Mouse (Mus musculus): ENCODE measurements around the gene Acacb. TPM values are rescaled to one million over a fixed set of nuclear protein-coding genes. Genes with fewer than 3 reads are reported as not detected.
A peak's percentile ranks its signal among the peaks of the same experiment; 100 is the strongest.

Acacb gene
- polyA plus RNA-seq, 1 experiment from 2014 or later: 12.0 TPM

DNA sequence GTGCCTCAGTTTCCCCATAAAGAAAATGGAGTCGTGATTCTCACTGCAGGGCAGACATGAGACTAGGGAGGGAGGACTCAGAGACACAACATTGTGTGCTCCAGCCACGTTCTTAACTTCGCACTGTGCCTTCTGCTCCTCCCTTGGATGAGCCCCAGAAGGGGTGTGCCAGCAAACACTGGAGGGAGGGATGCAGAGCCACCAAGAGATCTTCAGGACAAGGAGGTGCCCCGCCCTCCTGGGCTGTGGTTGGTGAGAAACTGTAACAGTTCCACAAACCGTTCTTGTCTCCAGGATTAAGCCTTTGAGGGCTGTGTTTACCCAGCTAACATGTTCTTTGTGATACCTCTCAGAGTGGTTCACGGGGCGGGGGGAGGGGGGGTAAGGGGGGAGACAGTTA, 122.3 kb downstream of the Acacb start:
- Histone ChIP-seq H3K27me3 (ENCODE audit: control insufficient read depth, insufficient read depth, low read length) (peaks cover 43% of the 10 kb centered on the region), H3K27ac (ENCODE audit: low read length) (no peak overlapping the region), H3K4me3 (ENCODE audit: low read length) (no peak overlapping the region), H3K9me3 (replicated peaks; ENCODE audit: control insufficient read depth, low read length) (no peaks in the 10 kb centered on the region), H3K4me1 (ENCODE audit: control insufficient read depth, insufficient read depth, low read length) (no peaks in the 10 kb centered on the region), H3K9ac (ENCODE audit: low read length) (no peak overlapping the region), H3K4me2 (ENCODE audit: low read depth, low read length) (no peak overlapping the region), H3K36me3 (ENCODE audit: control insufficient read depth, insufficient read depth) (no peaks in the 10 kb centered on the region)
- WGBS: 37% methylated on average over 7 of the region's 7 CpGs
- ATAC-seq (replicated peaks; ENCODE audit: extremely low read depth, insufficient read depth, low FRiP score): no peak

DNA sequence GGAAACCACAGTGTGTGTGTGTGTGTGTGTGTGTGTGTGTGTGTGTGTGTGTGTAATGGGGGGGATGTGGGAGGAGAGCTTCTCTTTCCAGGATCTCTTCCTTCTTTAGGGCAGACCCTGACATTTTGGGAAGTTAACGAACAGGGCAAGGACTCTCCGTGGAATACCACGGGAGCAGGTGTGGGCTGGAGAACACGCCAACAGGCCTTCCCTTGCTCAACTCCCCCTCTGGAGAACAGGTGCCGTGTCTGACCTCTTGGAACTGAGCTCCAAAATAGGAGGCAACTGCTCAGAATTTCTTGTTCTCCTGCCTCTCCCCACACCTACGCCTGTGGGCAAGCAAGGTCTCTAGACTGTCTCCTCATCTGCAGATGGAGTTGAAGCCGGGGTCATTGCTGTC, 123.2 kb downstream of the Acacb start:
- 52% methylated on average over 7 of the region's 7 CpGs for WGBS
- Histone ChIP-seq H3K27ac (ENCODE audit: low read length) (no peak overlapping the region), H3K36me3 (ENCODE audit: control insufficient read depth, insufficient read depth) (no peaks in the 10 kb centered on the region), H3K9me3 (replicated peaks; ENCODE audit: control insufficient read depth, low read length) (no peaks in the 10 kb centered on the region), H3K4me3 (ENCODE audit: low read length) (no peak overlapping the region), H3K4me1 (ENCODE audit: control insufficient read depth, insufficient read depth, low read length) (no peaks in the 10 kb centered on the region), H3K9ac (ENCODE audit: low read length) (no peak overlapping the region), H3K27me3 (ENCODE audit: control insufficient read depth, insufficient read depth, low read length) (peaks cover 51% of the 10 kb centered on the region), H3K4me2 (ENCODE audit: low read depth, low read length) (no peak overlapping the region)
- no peak for ATAC-seq (replicated peaks; ENCODE audit: extremely low read depth, insufficient read depth, low FRiP score)

DNA sequence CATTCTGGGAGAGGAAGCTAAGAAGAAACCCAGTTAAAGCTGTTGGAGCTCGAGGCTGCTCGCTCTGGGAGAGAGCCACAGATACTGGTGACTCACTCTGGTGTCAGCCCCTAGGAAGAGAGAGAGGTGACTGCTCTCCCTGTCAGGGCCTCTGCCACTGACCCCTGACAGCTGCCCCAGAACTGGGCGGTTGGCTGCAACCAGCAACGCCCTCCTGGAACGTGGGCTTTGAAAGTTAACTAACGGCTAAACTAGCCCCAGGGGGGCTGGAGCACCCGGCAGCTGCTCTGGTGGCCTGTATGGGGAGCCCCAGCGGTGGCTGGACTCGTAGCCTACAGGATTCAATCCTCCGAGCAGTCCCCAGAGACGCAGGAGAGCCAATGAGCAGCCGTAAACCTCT, 123.6 kb downstream of the Acacb start:
- ATAC-seq (replicated peaks; ENCODE audit: extremely low read depth, insufficient read depth, low FRiP score): no peak
- Histone ChIP-seq H3K27ac (ENCODE audit: low read length) (no peak overlapping the region), H3K27me3 (ENCODE audit: control insufficient read depth, insufficient read depth, low read length) (peaks cover 56% of the 10 kb centered on the region), H3K4me3 (ENCODE audit: low read length) (no peak overlapping the region), H3K9ac (ENCODE audit: low read length) (no peak overlapping the region), H3K9me3 (replicated peaks; ENCODE audit: control insufficient read depth, low read length) (no peaks in the 10 kb centered on the region), H3K4me1 (ENCODE audit: control insufficient read depth, insufficient read depth, low read length) (no peaks in the 10 kb centered on the region), H3K36me3 (ENCODE audit: control insufficient read depth, insufficient read depth) (no peaks in the 10 kb centered on the region), H3K4me2 (ENCODE audit: low read depth, low read length) (no peak overlapping the region)
- 25% methylated on average over 12 of the region's 12 CpGs for WGBS

DNA sequence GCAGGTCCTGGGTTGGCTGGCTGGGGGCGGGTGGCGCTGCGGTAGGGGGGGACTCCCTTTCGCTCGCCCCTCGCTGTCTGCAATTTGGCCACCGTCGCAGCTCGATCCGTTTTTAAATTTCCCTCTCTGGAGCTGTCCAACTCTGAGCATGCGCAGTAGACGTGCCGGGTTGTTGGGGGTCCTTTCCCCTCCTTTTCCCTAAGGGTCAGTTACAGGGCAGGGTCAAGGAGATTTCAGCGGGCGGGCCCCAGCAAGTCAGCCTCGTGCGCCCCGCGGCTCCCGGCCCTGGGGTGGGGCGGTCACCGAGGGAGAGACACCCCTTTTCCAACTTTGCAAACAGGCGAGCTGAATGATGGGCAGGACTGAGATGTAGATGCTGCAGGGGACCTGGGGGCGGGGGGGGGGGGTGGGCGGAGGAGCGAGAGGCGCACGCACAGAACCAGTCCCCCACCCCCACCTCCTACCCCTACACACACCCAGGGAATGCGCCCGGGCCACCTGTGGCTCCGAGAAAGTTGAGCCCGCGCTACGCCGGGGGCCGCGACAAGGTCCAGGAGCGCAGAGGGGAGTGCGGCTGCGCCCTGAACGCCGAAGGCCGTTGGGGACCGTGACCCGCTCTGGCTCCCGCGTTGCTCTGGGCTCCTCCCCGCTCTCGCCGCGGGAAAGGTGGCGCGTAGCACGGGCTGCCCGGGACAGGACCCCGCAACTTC, 127.5 kb downstream of the Acacb start, which contains the start of gene Foxn4:
Gene Foxn4 (minus strand): TSS at position 115 of the 710 bp plus-strand sequence.
- no peaks in the 10 kb centered on the region for H3K36me3 ChIP-seq (ENCODE audit: control insufficient read depth, insufficient read depth)
- H3K27ac ChIP-seq (ENCODE audit: low read length): no peak within 1 kb of the TSS
- H3K9me3 ChIP-seq (replicated peaks; ENCODE audit: control insufficient read depth, low read length): no peaks in the 10 kb centered on the region
- H3K27me3 ChIP-seq (ENCODE audit: control insufficient read depth, insufficient read depth, low read length): peaks cover 82% of the 10 kb centered on the region
- 2% methylated on average over 53 of the region's 56 CpGs for WGBS
- H3K4me1 ChIP-seq (ENCODE audit: control insufficient read depth, insufficient read depth, low read length): no peaks in the 10 kb centered on the region
- H3K4me2 ChIP-seq (ENCODE audit: low read depth, low read length): peak within 1 kb of the TSS; percentile 56
- H3K4me3 ChIP-seq (ENCODE audit: low read length): peak within 1 kb of the TSS; percentile 38
- ATAC-seq (replicated peaks; ENCODE audit: extremely low read depth, insufficient read depth, low FRiP score): no peak
- H3K9ac ChIP-seq (ENCODE audit: low read length): no peak within 1 kb of the TSS

DNA sequence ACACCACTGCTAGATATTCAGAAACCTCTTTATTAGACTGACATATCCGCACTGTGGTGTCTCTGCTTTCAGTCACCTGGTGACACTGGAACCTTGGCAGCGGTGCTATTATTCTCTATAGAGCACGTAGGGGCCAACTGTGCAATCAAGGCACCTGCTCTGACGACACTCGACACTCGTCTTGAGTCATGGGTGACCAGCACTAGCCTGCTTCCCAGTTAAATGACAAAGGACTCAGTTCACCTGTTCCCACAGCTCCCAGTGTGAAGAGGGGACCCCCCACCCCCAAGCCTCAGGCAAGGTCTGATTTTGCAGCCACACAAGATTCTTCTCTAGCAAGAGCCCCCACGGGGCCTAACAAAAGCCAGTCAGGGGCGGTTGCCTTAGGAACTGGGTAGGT, 129.0 kb downstream of the Acacb start:
- peaks cover 81% of the 10 kb centered on the region for H3K27me3 ChIP-seq (ENCODE audit: control insufficient read depth, insufficient read depth, low read length)
- no peak overlapping the region for H3K9ac ChIP-seq (ENCODE audit: low read length)
- no peaks in the 10 kb centered on the region for H3K9me3 ChIP-seq (replicated peaks; ENCODE audit: control insufficient read depth, low read length)
- no peaks in the 10 kb centered on the region for H3K4me1 ChIP-seq (ENCODE audit: control insufficient read depth, insufficient read depth, low read length)
- 32% methylated on average over 8 of the region's 8 CpGs for WGBS
- H3K36me3 ChIP-seq (ENCODE audit: control insufficient read depth, insufficient read depth): no peaks in the 10 kb centered on the region
- no peak overlapping the region for H3K27ac ChIP-seq (ENCODE audit: low read length)
- no peak for ATAC-seq (replicated peaks; ENCODE audit: extremely low read depth, insufficient read depth, low FRiP score)
- no peak overlapping the region for H3K4me2 ChIP-seq (ENCODE audit: low read depth, low read length)
- H3K4me3 ChIP-seq (ENCODE audit: low read length): no peak overlapping the region

DNA sequence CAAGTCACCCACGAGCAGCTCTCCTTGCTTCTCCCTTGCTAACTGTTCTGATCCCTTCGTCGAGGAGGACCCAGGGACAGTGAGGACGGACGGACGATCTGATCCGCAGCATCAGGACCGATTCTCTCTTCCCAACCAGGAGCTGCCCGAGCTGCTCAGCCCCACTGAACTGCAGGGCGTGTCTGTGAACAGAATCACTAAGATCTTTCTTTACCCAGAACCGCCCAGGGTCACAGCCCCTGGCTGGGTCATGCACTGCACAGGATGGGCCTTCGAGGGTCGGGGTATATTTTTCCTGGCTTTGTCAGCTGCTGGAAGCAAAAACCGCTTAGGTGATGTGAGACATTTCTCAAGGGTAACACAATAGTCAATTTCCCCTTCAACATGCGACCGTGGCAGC, 129.7 kb downstream of the Acacb start:
- Histone ChIP-seq H3K27ac (ENCODE audit: low read length) (no peak overlapping the region), H3K4me2 (ENCODE audit: low read depth, low read length) (no peak overlapping the region), H3K4me3 (ENCODE audit: low read length) (no peak overlapping the region), H3K9ac (ENCODE audit: low read length) (no peak overlapping the region), H3K4me1 (ENCODE audit: control insufficient read depth, insufficient read depth, low read length) (no peaks in the 10 kb centered on the region), H3K27me3 (ENCODE audit: control insufficient read depth, insufficient read depth, low read length) (peaks cover 76% of the 10 kb centered on the region), H3K9me3 (replicated peaks; ENCODE audit: control insufficient read depth, low read length) (no peaks in the 10 kb centered on the region), H3K36me3 (ENCODE audit: control insufficient read depth, insufficient read depth) (no peaks in the 10 kb centered on the region)
- no peak for ATAC-seq (replicated peaks; ENCODE audit: extremely low read depth, insufficient read depth, low FRiP score)
- 45% methylated on average over 16 of the region's 16 CpGs for WGBS

DNA sequence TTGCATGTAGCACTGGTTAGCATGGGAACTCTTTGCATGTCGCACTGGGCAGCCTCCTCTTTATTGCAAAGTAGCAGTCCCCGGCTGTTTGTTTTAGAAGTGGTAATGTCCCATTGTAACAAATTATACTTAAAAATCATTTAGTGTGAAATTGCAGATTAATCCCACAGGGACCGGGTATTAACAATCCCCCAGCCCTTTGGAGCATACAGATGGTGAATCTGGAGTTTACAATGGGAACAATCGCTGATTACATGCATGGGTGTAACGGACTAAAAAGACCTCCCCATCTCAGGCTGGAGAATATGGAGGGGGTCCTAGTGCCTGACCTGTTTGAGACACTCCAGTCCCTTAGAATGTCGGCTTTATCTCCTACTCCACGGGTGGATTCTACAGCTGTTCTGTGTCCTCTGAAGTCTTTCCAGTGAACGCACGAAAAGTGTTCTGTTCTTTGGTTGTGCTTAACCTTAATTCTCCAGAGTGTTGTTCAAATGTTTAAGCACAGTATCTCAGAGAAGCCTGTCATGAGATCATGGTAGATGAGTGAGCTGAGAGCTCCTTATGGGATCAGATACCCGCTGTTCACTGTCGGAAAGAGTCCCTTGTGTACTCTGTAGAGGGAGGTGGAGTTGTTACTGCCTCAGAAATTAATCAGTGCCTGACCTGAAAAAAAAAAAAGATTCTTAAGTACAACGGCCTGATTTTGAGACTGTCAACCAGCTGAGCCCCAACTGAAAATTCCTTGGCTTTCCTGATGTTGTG, 133.2 kb downstream of the Acacb start:
- H3K9ac ChIP-seq (ENCODE audit: low read length): no peak overlapping the region
- no peak overlapping the region for H3K4me3 ChIP-seq (ENCODE audit: low read length)
- no peaks in the 10 kb centered on the region for H3K36me3 ChIP-seq (ENCODE audit: control insufficient read depth, insufficient read depth)
- no peak for ATAC-seq (replicated peaks; ENCODE audit: extremely low read depth, insufficient read depth, low FRiP score)
- H3K27me3 ChIP-seq (ENCODE audit: control insufficient read depth, insufficient read depth, low read length): peaks cover 41% of the 10 kb centered on the region
- no peaks in the 10 kb centered on the region for H3K9me3 ChIP-seq (replicated peaks; ENCODE audit: control insufficient read depth, low read length)
- 49% methylated on average over 12 of the region's 12 CpGs for WGBS
- H3K27ac ChIP-seq (ENCODE audit: low read length): no peak overlapping the region
- no peaks in the 10 kb centered on the region for H3K4me1 ChIP-seq (ENCODE audit: control insufficient read depth, insufficient read depth, low read length)
- H3K4me2 ChIP-seq (ENCODE audit: low read depth, low read length): no peak overlapping the region

DNA sequence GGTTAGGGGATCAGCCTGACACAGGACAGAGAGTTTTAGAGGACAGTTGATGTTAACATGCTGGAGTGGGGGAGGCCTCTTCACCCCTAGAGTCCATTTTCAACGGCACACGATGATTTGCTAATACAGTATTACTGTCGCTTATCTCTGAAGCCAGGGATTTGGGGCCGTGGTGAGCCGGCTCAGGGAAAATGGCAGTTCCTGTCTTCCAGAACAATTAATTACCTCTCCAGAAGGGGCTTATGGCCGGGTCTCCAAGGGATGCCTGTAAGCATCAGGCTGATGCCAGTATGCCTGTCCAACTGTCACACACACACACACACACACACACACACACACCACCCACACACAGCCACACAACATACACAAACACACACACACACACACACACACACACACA, 136.0 kb downstream of the Acacb start:
- ATAC-seq (replicated peaks; ENCODE audit: extremely low read depth, insufficient read depth, low FRiP score): no peak
- Histone ChIP-seq H3K4me2 (ENCODE audit: low read depth, low read length) (no peak overlapping the region), H3K27ac (ENCODE audit: low read length) (no peak overlapping the region), H3K4me1 (ENCODE audit: control insufficient read depth, insufficient read depth, low read length) (no peaks in the 10 kb centered on the region), H3K9me3 (replicated peaks; ENCODE audit: control insufficient read depth, low read length) (no peaks in the 10 kb centered on the region), H3K27me3 (ENCODE audit: control insufficient read depth, insufficient read depth, low read length) (peaks cover 13% of the 10 kb centered on the region), H3K36me3 (ENCODE audit: control insufficient read depth, insufficient read depth) (no peaks in the 10 kb centered on the region), H3K4me3 (ENCODE audit: low read length) (no peak overlapping the region), H3K9ac (ENCODE audit: low read length) (no peak overlapping the region)
- 38% methylated on average over 6 of the region's 6 CpGs for WGBS

DNA sequence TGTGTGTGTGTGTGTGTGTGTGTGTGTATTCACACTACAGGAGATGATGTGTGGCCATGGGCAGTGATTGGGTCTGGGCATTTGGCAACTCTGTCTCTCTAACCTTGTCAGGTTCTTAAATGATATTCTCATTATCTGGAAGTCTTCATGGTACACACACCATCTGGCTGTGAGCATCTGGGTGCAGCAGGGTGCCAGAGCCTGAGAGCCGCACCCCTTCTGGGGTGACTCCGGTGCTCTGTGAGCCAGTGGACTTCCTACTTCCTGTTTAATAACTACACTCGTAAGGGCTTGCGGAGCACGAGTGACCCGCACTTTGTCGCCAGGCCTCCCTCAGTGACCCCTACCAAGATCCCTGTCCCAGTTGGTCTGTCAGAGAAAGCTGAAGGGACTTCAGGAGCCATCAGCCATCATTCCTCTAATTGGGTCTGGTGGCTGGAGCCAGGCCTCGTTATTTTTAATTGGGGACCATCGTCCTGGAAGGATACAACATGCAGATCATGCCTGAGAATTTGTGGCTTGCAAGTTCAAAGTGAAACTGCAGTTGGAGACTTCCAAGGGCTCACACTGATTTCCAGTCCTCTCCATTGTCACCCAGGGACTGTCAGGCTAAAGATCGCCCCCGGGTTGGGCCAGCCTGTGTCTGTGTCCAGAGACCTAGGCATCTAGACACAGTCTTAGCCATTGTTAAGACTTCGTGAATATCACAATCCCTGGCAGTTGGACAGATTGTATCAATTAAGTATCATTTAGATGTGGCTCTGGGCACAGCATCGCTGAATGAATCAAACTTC, 138.5 kb downstream of the Acacb start:
- Histone ChIP-seq H3K4me3 (ENCODE audit: low read length) (no peak overlapping the region), H3K4me1 (ENCODE audit: control insufficient read depth, insufficient read depth, low read length) (no peaks in the 10 kb centered on the region), H3K27ac (ENCODE audit: low read length) (no peak overlapping the region), H3K9me3 (replicated peaks; ENCODE audit: control insufficient read depth, low read length) (no peaks in the 10 kb centered on the region), H3K4me2 (ENCODE audit: low read depth, low read length) (no peak overlapping the region), H3K9ac (ENCODE audit: low read length) (no peak overlapping the region), H3K27me3 (ENCODE audit: control insufficient read depth, insufficient read depth, low read length) (peaks cover 22% of the 10 kb centered on the region), H3K36me3 (ENCODE audit: control insufficient read depth, insufficient read depth) (no peaks in the 10 kb centered on the region)
- WGBS: 70% methylated on average over 13 of the region's 13 CpGs
- no peak for ATAC-seq (replicated peaks; ENCODE audit: extremely low read depth, insufficient read depth, low FRiP score)
